Mouse (Mus musculus): ENCODE measurements around the gene Ucma. TPM values are rescaled to one million over a fixed set of nuclear protein-coding genes. Genes with fewer than 3 reads are reported as not detected.
A peak's percentile ranks its signal among the peaks of the same experiment; 100 is the strongest.
"Not testable (repeated sequence)": the region's sequence is repeated elsewhere in the genome, so short reads cannot be mapped to it uniquely, and the experiment has no call there.

Ucma gene
- polyA plus RNA-seq (2016; fragmentation: Nextera tagmentation; extraction: Ambion mirVana): 0.96 and 1.9 TPM in 2 replicates

DNA sequence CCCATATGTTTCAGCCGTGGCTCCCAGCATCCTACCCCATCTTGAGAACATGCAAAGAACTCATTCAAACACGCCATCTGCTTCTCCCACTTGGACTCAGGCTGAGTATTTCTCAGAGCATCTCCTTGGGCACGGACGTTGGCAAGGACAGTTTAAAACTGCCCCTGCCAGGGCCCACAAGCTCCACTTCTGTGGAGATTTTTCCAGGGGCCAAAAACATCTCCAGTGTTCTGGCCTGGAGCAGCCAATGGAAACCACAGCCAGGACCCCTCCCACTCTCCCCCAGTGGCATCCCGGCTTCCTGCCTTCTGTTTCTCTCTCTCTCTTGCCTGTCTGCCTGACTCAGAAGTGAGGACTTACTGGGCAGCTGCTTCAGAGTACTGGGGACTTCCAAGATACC, at the start of gene Ucma:
Gene Ucma, plus strand, starts transcription at position 316 of the 400 bp plus-strand sequence.
- Histone ChIP-seq H3K4me3 (no peak within 1 kb of the TSS), H3K9me3 (replicated peaks) (no peaks in the 10 kb centered on the region), H3K27ac (no peak within 1 kb of the TSS), H3K27me3 (no peaks in the 10 kb centered on the region), H3K4me2 (replicated peaks) (no peak within 1 kb of the TSS), H3K4me1 (no peaks in the 10 kb centered on the region), H3K36me3 (no peaks in the 10 kb centered on the region), H3K9ac (no peak within 1 kb of the TSS)
- ATAC-seq (ENCODE audit: low FRiP score): no peak
- WGBS: 73% methylated on average over 5 of the region's 5 CpGs

DNA sequence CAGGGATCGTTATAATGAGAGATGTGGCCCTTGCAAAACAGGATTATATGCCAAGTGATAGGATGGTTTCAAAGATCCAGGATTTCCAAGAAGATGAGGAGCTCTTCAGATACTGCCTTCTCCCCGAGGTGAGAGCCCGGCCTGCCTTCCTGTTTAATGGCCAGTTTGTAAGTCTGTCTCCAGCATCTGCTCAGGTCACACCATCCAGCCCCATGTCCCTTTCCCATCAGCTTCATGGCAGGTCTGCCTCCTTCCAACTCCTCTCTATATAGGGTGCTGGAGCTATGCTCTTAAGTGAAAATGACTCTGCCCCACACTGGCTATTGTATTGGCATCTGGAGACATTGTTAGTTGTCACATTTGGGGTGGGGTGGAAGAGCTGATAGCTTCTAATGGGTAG, 48.5 kb upstream of the Ucma start:
- H3K4me2 ChIP-seq (replicated peaks): no peak overlapping the region
- 93% methylated on average over 3 of the region's 3 CpGs for WGBS
- peaks cover 5% of the 10 kb centered on the region; the same call in 1 of the 2 replicates for H3K36me3 ChIP-seq
- H3K27ac ChIP-seq: no peak overlapping the region
- no peak for ATAC-seq (ENCODE audit: low FRiP score)
- H3K27me3 ChIP-seq: no peaks in the 10 kb centered on the region
- H3K4me1 ChIP-seq: no peaks in the 10 kb centered on the region
- no peak overlapping the region for H3K4me3 ChIP-seq
- H3K9ac ChIP-seq: no peak overlapping the region
- no peaks in the 10 kb centered on the region for H3K9me3 ChIP-seq (replicated peaks)

DNA sequence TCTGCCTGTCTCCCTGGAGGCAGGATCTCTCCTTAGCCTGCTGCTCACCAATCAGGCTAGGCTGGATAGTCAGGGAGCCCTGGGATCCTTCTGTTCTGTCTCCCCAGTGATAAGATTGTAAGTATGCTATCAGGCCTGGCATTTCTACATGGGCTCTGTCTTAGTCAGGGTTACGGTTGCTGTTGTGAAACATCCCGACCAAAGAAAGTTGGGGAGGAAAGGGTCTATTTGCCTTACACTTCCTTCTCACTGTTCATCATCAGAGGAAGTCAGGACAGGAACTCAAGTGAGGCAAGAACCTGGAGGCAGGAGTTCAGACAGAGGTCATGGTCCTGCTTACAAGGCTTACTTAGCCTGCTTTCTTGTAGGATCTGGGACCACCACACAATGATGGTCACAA, 46.7 kb upstream of the Ucma start:
- H3K9me3 ChIP-seq (replicated peaks): no peaks in the 10 kb centered on the region
- no peaks in the 10 kb centered on the region for H3K4me1 ChIP-seq
- ATAC-seq (ENCODE audit: low FRiP score): no peak
- H3K4me3 ChIP-seq: no peak overlapping the region
- H3K9ac ChIP-seq: no peak overlapping the region
- no peaks in the 10 kb centered on the region for H3K27me3 ChIP-seq
- 85% methylated on average over 2 of the region's 2 CpGs for WGBS
- H3K4me2 ChIP-seq (replicated peaks): no peak overlapping the region
- peaks cover 8% of the 10 kb centered on the region; the same call in 1 of the 2 replicates for H3K36me3 ChIP-seq
- no peak overlapping the region for H3K27ac ChIP-seq

DNA sequence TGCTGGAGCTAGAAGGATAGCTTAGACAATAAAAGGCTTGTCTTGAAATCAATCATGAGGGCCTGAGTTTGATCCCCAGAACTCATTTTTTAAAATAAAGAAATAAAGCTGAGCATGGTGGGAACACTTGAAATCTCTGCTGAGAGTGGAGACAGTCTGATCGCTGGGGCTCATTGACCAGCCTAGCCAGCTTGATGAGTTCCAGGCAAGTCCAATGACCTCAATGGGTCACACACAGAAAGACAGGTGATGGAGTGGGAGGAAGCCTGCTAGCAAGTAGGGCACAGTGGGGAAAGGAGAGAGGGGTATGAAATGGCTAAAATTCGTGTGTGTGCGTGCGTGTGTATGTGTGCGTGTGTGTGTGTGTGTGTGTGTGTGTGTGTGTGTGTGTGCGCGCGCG, 41.4 kb upstream of the Ucma start:
- no peak overlapping the region for H3K9ac ChIP-seq
- ATAC-seq (ENCODE audit: low FRiP score): no peak
- H3K36me3 ChIP-seq: peaks cover 19% of the 10 kb centered on the region; the same call in 1 of the 2 replicates
- H3K4me1 ChIP-seq: no peaks in the 10 kb centered on the region
- H3K27me3 ChIP-seq: no peaks in the 10 kb centered on the region
- 93% methylated on average over 9 of the region's 9 CpGs for WGBS
- no peak overlapping the region for H3K4me3 ChIP-seq
- no peaks in the 10 kb centered on the region for H3K9me3 ChIP-seq (replicated peaks)
- no peak overlapping the region for H3K27ac ChIP-seq
- H3K4me2 ChIP-seq (replicated peaks): no peak overlapping the region

DNA sequence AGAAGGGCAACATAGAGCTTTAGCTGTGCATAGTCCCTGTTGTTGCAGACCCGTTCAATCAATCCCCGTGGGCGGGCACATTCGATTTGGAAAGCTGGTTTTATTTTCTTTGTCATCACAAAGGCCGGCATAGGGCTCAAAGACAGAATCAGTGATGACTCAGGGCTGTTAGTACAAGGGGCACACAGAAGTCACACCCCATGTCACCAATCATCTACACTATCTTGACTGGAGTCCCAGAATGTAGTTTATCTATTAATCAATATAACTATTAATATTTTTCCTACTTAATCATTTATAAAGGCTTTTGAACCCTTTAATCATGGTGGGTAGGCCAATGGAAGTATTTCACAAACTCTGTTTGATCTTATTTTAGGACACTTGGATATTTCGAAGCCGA, 38.0 kb upstream of the Ucma start:
- no peak for ATAC-seq (ENCODE audit: low FRiP score)

DNA sequence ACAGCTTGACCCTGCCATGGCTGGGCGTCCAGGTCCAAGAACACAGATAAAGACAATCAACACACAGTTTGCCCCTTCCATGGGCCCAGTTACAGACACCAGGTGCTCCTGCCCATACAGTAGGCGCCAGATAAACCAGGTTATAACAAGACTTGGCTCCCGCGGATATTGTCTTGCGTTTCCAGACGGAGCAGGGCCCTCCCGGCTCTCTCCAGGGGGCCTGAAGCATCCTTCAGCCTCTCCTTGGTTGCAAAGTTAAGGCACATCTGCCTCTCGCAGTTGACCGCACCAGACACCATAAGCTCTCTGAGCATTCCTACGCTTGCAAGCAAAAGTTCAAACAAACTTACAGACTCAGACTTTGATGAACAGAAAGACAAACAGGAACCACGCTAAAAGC, 35.1 kb upstream of the Ucma start:
- H3K4me3 ChIP-seq: no peak overlapping the region
- no peaks in the 10 kb centered on the region for H3K4me1 ChIP-seq
- no peak overlapping the region for H3K9ac ChIP-seq
- WGBS: 90% methylated on average over 11 of the region's 11 CpGs
- H3K4me2 ChIP-seq (replicated peaks): no peak overlapping the region
- H3K27me3 ChIP-seq: no peaks in the 10 kb centered on the region
- H3K36me3 ChIP-seq: peaks cover 11% of the 10 kb centered on the region; the same call in 1 of the 2 replicates
- H3K9me3 ChIP-seq (replicated peaks): no peaks in the 10 kb centered on the region; the same call in 1 of the 2 replicates
- ATAC-seq (ENCODE audit: low FRiP score): no peak
- H3K27ac ChIP-seq: no peak overlapping the region

More for the DNA sequence above, 38.0 kb upstream of the Ucma start:
- Histone ChIP-seq H3K9me3 (replicated peaks) (no peaks in the 10 kb centered on the region), H3K36me3 (peaks cover 12% of the 10 kb centered on the region; the same call in 1 of the 2 replicates), H3K4me2 (replicated peaks) (no peak overlapping the region), H3K4me3 (no peak overlapping the region), H3K27ac (no peak overlapping the region), H3K4me1 (no peaks in the 10 kb centered on the region), H3K27me3 (no peaks in the 10 kb centered on the region), H3K9ac (no peak overlapping the region)
- WGBS: 89% methylated on average over 7 of the region's 7 CpGs

DNA sequence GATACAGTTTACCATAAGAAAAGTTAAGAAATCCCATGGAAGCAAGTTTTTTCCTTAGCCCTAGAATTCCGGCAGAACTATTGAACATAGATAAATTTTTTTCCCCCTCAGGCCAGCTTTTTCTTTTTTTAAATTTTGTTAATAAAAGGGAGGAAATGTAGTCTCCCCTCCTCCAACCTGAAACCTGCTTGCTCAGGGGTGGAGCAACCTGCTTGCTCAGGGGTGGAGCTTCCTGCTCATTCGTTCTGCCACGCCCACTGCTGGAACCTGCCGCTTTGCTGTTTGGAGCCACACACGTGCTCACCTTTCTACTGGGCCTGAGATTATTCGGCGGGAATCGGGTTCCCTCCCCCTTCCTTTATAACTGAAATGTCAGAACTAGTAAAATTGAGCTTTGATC, 26.2 kb upstream of the Ucma start:
- ATAC-seq (ENCODE audit: low FRiP score); H3K4me1 ChIP-seq; H3K4me3 ChIP-seq; H3K27ac ChIP-seq; H3K9ac ChIP-seq; H3K4me2 ChIP-seq (replicated peaks); H3K27me3 ChIP-seq; H3K9me3 ChIP-seq (replicated peaks); H3K36me3 ChIP-seq: not testable (repeated sequence)
- WGBS: 93% methylated on average over 5 of the region's 8 CpGs

DNA sequence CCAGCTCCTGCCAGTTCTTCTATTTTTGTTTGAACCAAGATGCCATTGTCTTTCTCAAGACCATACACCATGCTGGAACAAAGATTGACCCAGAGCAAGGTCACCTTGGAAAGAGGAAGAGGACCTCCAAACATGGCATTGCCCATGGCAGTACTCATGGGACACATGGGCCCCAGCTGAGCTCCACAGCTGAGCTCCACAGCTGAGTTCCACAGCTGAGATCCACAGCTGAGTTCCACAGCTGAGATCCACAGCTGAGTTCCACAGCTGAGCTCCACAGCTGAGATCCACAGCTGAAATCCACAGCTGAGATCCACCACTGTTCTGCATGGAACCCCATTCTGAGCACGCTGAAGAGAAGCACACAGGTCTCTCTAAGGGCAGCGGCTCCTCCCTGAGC, 24.9 kb upstream of the Ucma start:
- Histone ChIP-seq H3K9ac (no peak overlapping the region), H3K27me3 (no peaks in the 10 kb centered on the region), H3K27ac (no peak overlapping the region), H3K9me3 (replicated peaks) (0 out of 2 replicates have a peak, but pooled peaks cover 5% of the 10 kb centered on the region), H3K4me2 (replicated peaks) (no peak overlapping the region), H3K36me3 (no peaks in the 10 kb centered on the region), H3K4me1 (no peaks in the 10 kb centered on the region), H3K4me3 (no peak overlapping the region)
- no peak for ATAC-seq (ENCODE audit: low FRiP score)
- WGBS: 92% methylated on average over 2 of the region's 2 CpGs

DNA sequence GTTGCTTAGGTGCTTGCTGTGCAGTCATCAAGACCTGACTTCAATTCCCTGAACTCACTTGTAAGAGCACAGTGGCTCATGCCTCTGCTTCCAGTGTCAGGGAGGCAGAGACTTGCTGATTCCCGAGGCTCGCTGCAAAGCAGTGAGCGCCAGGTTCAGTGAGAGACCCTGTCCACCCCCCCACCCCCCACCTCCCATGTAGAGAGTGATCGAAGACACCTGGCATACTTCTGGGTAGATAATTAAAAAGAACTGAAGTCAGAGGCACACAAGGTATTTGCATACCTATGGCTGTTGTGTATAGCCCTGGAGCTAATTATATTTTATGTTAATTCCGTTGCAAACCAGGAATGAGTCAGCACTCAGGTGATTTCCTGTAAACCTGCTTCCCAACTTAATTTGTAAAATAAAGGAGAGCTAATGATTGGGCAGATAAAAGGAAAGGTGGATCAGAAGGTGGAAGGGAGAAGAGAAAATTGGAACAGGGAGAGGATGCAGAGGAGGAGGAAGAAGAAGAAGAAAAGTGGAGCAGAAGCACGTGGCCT, 21.6 kb upstream of the Ucma start:
- H3K9ac ChIP-seq: no peak overlapping the region
- H3K4me2 ChIP-seq (replicated peaks): no peak overlapping the region
- H3K27ac ChIP-seq: no peak overlapping the region
- H3K4me1 ChIP-seq: no peaks in the 10 kb centered on the region
- no peaks in the 10 kb centered on the region for H3K36me3 ChIP-seq
- 83% methylated on average over 6 of the region's 6 CpGs for WGBS
- no peak for ATAC-seq (ENCODE audit: low FRiP score)
- 0 out of 2 replicates have a peak, but pooled peaks cover 5% of the 10 kb centered on the region for H3K9me3 ChIP-seq (replicated peaks)
- no peak overlapping the region for H3K4me3 ChIP-seq
- no peaks in the 10 kb centered on the region for H3K27me3 ChIP-seq

DNA sequence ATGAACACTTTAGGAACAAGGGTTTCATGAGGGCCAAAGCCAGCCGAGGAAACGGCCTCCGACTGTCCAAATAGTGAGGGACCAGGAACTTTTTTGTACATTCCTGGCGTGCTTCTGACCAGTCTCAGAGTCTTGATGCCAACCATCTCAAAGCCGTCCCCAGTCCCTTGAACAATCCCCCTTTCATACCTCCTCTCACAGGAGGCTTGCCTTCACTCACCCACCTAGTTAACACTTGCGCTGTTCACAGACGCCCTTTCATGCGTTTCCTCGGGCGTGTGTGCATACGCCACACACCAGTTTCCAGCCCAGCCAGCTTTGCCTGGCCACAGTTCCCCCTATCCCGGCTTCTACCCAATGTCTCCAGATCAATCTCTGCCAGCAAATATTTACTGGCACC, 17.9 kb upstream of the Ucma start:
- no peak overlapping the region for H3K4me2 ChIP-seq (replicated peaks)
- H3K9ac ChIP-seq: no peak overlapping the region
- no peak overlapping the region for H3K4me3 ChIP-seq
- no peak for ATAC-seq (ENCODE audit: low FRiP score)
- H3K27me3 ChIP-seq: no peaks in the 10 kb centered on the region
- peak overlapping the region; percentile 35; the same call in 1 of the 2 replicates for H3K27ac ChIP-seq
- WGBS: 80% methylated on average over 12 of the region's 12 CpGs
- no peaks in the 10 kb centered on the region for H3K4me1 ChIP-seq
- H3K9me3 ChIP-seq (replicated peaks): no peaks in the 10 kb centered on the region
- no peaks in the 10 kb centered on the region for H3K36me3 ChIP-seq

DNA sequence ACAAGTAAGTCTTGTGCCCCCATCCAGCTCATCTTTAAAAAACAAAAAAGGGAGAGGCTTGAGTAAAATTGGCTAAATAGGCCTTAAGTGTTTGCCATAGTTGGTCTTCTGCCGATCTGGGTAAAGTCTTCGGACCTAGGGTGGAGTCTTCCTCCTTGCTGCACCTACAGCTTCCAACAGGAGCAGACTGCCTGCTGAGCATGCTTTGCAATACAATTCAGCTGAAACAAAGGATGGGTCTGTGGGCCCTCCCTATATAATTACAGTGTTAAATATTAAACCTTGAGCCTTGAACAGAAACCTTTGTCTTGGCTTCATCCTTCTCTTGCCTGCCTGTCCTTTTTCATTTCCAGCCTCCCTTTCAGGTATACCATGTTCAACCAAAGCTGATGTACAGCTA, 8.1 kb upstream of the Ucma start:
- whole genome bisulfite sequencing: 95% methylated on average over 2 of the region's 2 CpGs
- no peak for ATAC-seq (ENCODE audit: low FRiP score)

DNA sequence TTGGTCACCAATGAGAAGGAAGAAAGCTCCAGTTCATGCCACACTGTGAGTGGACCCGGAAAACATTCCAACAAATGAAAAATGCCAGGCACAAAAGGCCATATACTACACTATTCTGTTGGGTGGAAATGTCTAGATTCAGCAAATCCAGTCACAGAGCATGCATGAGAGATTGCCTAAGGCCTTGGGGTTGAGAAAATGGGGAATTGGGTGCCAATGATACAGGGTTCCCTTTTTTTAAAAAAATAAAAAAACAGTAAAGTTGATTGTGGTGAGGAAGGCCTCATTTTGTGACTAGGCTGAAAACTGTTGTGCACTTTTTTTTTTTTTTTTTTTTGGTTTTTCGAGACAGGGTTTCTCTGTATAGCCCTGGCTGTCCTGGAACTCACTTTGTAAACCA, 6.8 kb upstream of the Ucma start:
- Histone ChIP-seq H3K27me3 (no peaks in the 10 kb centered on the region), H3K4me3 (no peak overlapping the region), H3K9ac (no peak overlapping the region), H3K4me1 (no peaks in the 10 kb centered on the region), H3K4me2 (replicated peaks) (no peak overlapping the region), H3K36me3 (no peaks in the 10 kb centered on the region), H3K9me3 (replicated peaks) (no peaks in the 10 kb centered on the region), H3K27ac (no peak overlapping the region)
- ATAC-seq (ENCODE audit: low FRiP score): no peak
- WGBS: 75% methylated on average over 2 of the region's 2 CpGs

More for the DNA sequence above, 8.1 kb upstream of the Ucma start:
- Histone ChIP-seq H3K27me3 (no peaks in the 10 kb centered on the region), H3K4me3 (no peak overlapping the region), H3K4me2 (replicated peaks) (no peak overlapping the region), H3K9me3 (replicated peaks) (no peaks in the 10 kb centered on the region), H3K4me1 (no peaks in the 10 kb centered on the region), H3K27ac (no peak overlapping the region), H3K36me3 (no peaks in the 10 kb centered on the region), H3K9ac (no peak overlapping the region)

DNA sequence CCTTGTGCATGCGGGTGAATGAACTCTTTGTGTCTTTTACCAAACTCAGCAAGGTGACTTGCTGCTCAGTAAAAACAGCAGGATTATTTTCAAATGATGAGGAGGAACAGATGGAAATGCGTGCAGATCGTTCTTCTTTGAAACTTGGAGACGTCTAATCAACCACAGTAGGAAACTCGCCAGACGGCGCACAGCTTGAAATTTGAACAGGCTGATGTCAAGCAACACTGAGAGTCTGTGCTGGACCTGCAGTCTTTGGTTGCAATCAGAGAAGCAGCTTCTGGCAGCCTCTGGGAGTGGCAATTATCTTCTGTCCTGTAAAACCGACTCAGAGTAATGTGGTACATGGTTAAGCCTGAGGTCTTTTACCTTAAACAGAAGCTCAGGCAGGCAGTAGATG, 2.2 kb downstream of the Ucma start:
- Histone ChIP-seq H3K27ac (peak overlapping the region; percentile 35; the same call in 1 of the 2 replicates), H3K27me3 (no peaks in the 10 kb centered on the region), H3K4me2 (replicated peaks) (no peak overlapping the region), H3K36me3 (no peaks in the 10 kb centered on the region), H3K9ac (no peak overlapping the region), H3K4me1 (no peaks in the 10 kb centered on the region), H3K4me3 (no peak overlapping the region), H3K9me3 (replicated peaks) (no peaks in the 10 kb centered on the region)
- ATAC-seq (ENCODE audit: low FRiP score): no peak
- 42% methylated on average over 8 of the region's 8 CpGs for WGBS

Measured in hindbrain, embryonic 12.5 days (tissue).